Mouse (Mus musculus): ENCODE data around the gene Nmnat2. TPM values are rescaled to one million over a fixed set of nuclear protein-coding genes. Genes with fewer than 3 reads are reported as not detected.

Nmnat2 gene
- polyA plus RNA-seq, 1 experiment = 3.2 TPM

- TF ChIP-seq POLR2A (IDR thresholded peaks at IDR 0.05; ENCODE audit: control insufficient read depth, low read depth, low read length) (no peak), CTCF (IDR thresholded peaks at IDR 0.05; ENCODE audit: control insufficient read depth, insufficient read depth, insufficient replicate concordance, low read depth, low read length) (no peak)
- no peaks in the 10 kb centered on the region for H3K4me1 ChIP-seq (ENCODE audit: control insufficient read depth, insufficient read depth, low read length)
- H3K27ac ChIP-seq (ENCODE audit: control insufficient read depth, insufficient read depth, low read depth, low read length) = no peak overlapping the region
- no peaks in the 10 kb centered on the region for H3K27me3 ChIP-seq (ENCODE audit: control insufficient read depth, insufficient read depth, low read length)
- H3K36me3 ChIP-seq (ENCODE audit: control insufficient read depth, insufficient read depth, low read length) = no peaks in the 10 kb centered on the region
- no peak overlapping the region for H3K4me3 ChIP-seq (ENCODE audit: control insufficient read depth, low read depth, low read length)
Measured at GRCm38 (mm10) chr1:153138486-153138885, 183.7 kb downstream of the Nmnat2 start.

GRCm38 (mm10) chr1:153139635-153140034 lies 184.8 kb downstream of the Nmnat2 start:
- TF ChIP-seq POLR2A (IDR thresholded peaks at IDR 0.05; ENCODE audit: control insufficient read depth, low read depth, low read length) (no peak), CTCF (IDR thresholded peaks at IDR 0.05; ENCODE audit: control insufficient read depth, insufficient read depth, insufficient replicate concordance, low read depth, low read length) (no peak)
- H3K36me3 ChIP-seq (ENCODE audit: control insufficient read depth, insufficient read depth, low read length) = no peaks in the 10 kb centered on the region
- no peaks in the 10 kb centered on the region for H3K4me1 ChIP-seq (ENCODE audit: control insufficient read depth, insufficient read depth, low read length)
- H3K27me3 ChIP-seq (ENCODE audit: control insufficient read depth, insufficient read depth, low read length) = no peaks in the 10 kb centered on the region
- no peak overlapping the region for H3K4me3 ChIP-seq (ENCODE audit: control insufficient read depth, low read depth, low read length)
- H3K27ac ChIP-seq (ENCODE audit: control insufficient read depth, insufficient read depth, low read depth, low read length) = no peak overlapping the region

- H3K36me3 ChIP-seq (ENCODE audit: control insufficient read depth, insufficient read depth, low read length) = no peaks in the 10 kb centered on the region
- no peaks in the 10 kb centered on the region for H3K27me3 ChIP-seq (ENCODE audit: control insufficient read depth, insufficient read depth, low read length)
- TF ChIP-seq CTCF (IDR thresholded peaks at IDR 0.05; ENCODE audit: control insufficient read depth, insufficient read depth, insufficient replicate concordance, low read depth, low read length) = no peak
- no peak for TF ChIP-seq POLR2A (IDR thresholded peaks at IDR 0.05; ENCODE audit: control insufficient read depth, low read depth, low read length)
- no peak overlapping the region for H3K4me3 ChIP-seq (ENCODE audit: control insufficient read depth, low read depth, low read length)
- no peak overlapping the region for H3K27ac ChIP-seq (ENCODE audit: control insufficient read depth, insufficient read depth, low read depth, low read length)
- H3K4me1 ChIP-seq (ENCODE audit: control insufficient read depth, insufficient read depth, low read length) = no peaks in the 10 kb centered on the region
Measured at GRCm38 (mm10) chr1:153140265-153140664, 185.5 kb downstream of the Nmnat2 start.

- TF ChIP-seq POLR2A (IDR thresholded peaks at IDR 0.05; ENCODE audit: control insufficient read depth, low read depth, low read length) (no peak), CTCF (IDR thresholded peaks at IDR 0.05; ENCODE audit: control insufficient read depth, insufficient read depth, insufficient replicate concordance, low read depth, low read length) (no peak)
- Histone ChIP-seq H3K36me3 (ENCODE audit: control insufficient read depth, insufficient read depth, low read length) (no peaks in the 10 kb centered on the region), H3K4me3 (ENCODE audit: control insufficient read depth, low read depth, low read length) (no peak overlapping the region), H3K27ac (ENCODE audit: control insufficient read depth, insufficient read depth, low read depth, low read length) (no peak overlapping the region), H3K4me1 (ENCODE audit: control insufficient read depth, insufficient read depth, low read length) (no peaks in the 10 kb centered on the region), H3K27me3 (ENCODE audit: control insufficient read depth, insufficient read depth, low read length) (no peaks in the 10 kb centered on the region)
Measured at GRCm38 (mm10) chr1:153140747-153141228, 186.0 kb downstream of the Nmnat2 start.

- no peak overlapping the region for H3K27ac ChIP-seq (ENCODE audit: control insufficient read depth, insufficient read depth, low read depth, low read length)
- no peaks in the 10 kb centered on the region for H3K4me1 ChIP-seq (ENCODE audit: control insufficient read depth, insufficient read depth, low read length)
- no peak overlapping the region for H3K4me3 ChIP-seq (ENCODE audit: control insufficient read depth, low read depth, low read length)
- TF ChIP-seq POLR2A (IDR thresholded peaks at IDR 0.05; ENCODE audit: control insufficient read depth, low read depth, low read length) (no peak), CTCF (IDR thresholded peaks at IDR 0.05; ENCODE audit: control insufficient read depth, insufficient read depth, insufficient replicate concordance, low read depth, low read length) (no peak)
- no peaks in the 10 kb centered on the region for H3K27me3 ChIP-seq (ENCODE audit: control insufficient read depth, insufficient read depth, low read length)
- no peaks in the 10 kb centered on the region for H3K36me3 ChIP-seq (ENCODE audit: control insufficient read depth, insufficient read depth, low read length)
Measured at GRCm38 (mm10) chr1:153144021-153144420, 189.2 kb downstream of the Nmnat2 start.

- Histone ChIP-seq H3K4me1 (ENCODE audit: control insufficient read depth, insufficient read depth, low read length) (no peaks in the 10 kb centered on the region), H3K27me3 (ENCODE audit: control insufficient read depth, insufficient read depth, low read length) (no peaks in the 10 kb centered on the region), H3K36me3 (ENCODE audit: control insufficient read depth, insufficient read depth, low read length) (no peaks in the 10 kb centered on the region), H3K4me3 (ENCODE audit: control insufficient read depth, low read depth, low read length) (no peak overlapping the region), H3K27ac (ENCODE audit: control insufficient read depth, insufficient read depth, low read depth, low read length) (no peak overlapping the region)
- no peak for TF ChIP-seq CTCF (IDR thresholded peaks at IDR 0.05; ENCODE audit: control insufficient read depth, insufficient read depth, insufficient replicate concordance, low read depth, low read length)
Measured at GRCm38 (mm10) chr1:153145791-153146190, 191.0 kb downstream of the Nmnat2 start.

- no peaks in the 10 kb centered on the region for H3K4me1 ChIP-seq (ENCODE audit: control insufficient read depth, insufficient read depth, low read length)
- H3K27me3 ChIP-seq (ENCODE audit: control insufficient read depth, insufficient read depth, low read length) = no peaks in the 10 kb centered on the region
- H3K36me3 ChIP-seq (ENCODE audit: control insufficient read depth, insufficient read depth, low read length) = no peaks in the 10 kb centered on the region
- H3K27ac ChIP-seq (ENCODE audit: control insufficient read depth, insufficient read depth, low read depth, low read length) = no peak overlapping the region
- no peak overlapping the region for H3K4me3 ChIP-seq (ENCODE audit: control insufficient read depth, low read depth, low read length)
- TF ChIP-seq POLR2A (IDR thresholded peaks at IDR 0.05; ENCODE audit: control insufficient read depth, low read depth, low read length) = no peak
- TF ChIP-seq CTCF (IDR thresholded peaks at IDR 0.05; ENCODE audit: control insufficient read depth, insufficient read depth, insufficient replicate concordance, low read depth, low read length) = no peak
Measured at GRCm38 (mm10) chr1:153152594-153152993, 197.8 kb downstream of the Nmnat2 start.

GRCm38 (mm10) chr1:153153619-153154137 lies 198.9 kb downstream of the Nmnat2 start:
- Histone ChIP-seq H3K27me3 (ENCODE audit: control insufficient read depth, insufficient read depth, low read length) (no peaks in the 10 kb centered on the region), H3K4me1 (ENCODE audit: control insufficient read depth, insufficient read depth, low read length) (no peaks in the 10 kb centered on the region), H3K27ac (ENCODE audit: control insufficient read depth, insufficient read depth, low read depth, low read length) (no peak overlapping the region), H3K4me3 (ENCODE audit: control insufficient read depth, low read depth, low read length) (no peak overlapping the region), H3K36me3 (ENCODE audit: control insufficient read depth, insufficient read depth, low read length) (no peaks in the 10 kb centered on the region)
- TF ChIP-seq CTCF (IDR thresholded peaks at IDR 0.05; ENCODE audit: control insufficient read depth, insufficient read depth, insufficient replicate concordance, low read depth, low read length) (no peak), POLR2A (IDR thresholded peaks at IDR 0.05; ENCODE audit: control insufficient read depth, low read depth, low read length) (no peak)

Measured in testis, adult 2 months (tissue).